Mouse (Mus musculus): ENCODE measurements around the gene Btg2. TPM values are rescaled to one million over a fixed set of nuclear protein-coding genes. Genes with fewer than 3 reads are reported as not detected.

Gene Btg2
- polyA plus RNA-seq, 1 experiment, result 13.8 TPM

DNA sequence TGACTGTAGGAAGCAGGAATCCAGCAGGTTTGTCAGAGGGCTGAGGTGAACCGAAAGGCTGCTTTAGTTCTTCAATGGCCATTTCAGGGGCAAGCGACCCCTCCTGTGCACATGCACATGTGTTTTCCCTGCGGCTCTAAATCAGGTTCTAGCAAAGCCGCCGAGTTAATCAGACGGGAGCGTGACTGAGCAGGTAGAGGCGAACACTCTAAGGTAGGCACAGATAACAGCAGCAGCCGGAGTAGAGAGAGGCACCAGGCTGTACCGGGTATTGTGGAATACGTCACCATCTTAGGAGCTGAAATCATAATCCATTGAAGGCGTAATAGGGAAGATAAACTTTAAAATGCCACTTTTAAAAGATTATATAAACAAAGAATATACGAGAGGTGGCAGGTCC lies 35.8 kb upstream of the Btg2 start:
- Histone ChIP-seq H3K4me2 (ENCODE audit: low read depth) (no peak overlapping the region), H3K79me2 (ENCODE audit: control insufficient read depth, insufficient read depth) (no peaks in the 10 kb centered on the region), H3K4me3 (no peak overlapping the region), H3K27me3 (ENCODE audit: control insufficient read depth, insufficient read depth, insufficient read length) (peaks cover 29% of the 10 kb centered on the region), H3K36me3 (ENCODE audit: control insufficient read depth, insufficient read depth) (no peaks in the 10 kb centered on the region), H3ac (ENCODE audit: control insufficient read depth, insufficient read length) (no peak overlapping the region)
- no peak for TF ChIP-seq SRF (IDR thresholded peaks at IDR 0.05; ENCODE audit: control insufficient read depth, insufficient read length, low read depth)

DNA sequence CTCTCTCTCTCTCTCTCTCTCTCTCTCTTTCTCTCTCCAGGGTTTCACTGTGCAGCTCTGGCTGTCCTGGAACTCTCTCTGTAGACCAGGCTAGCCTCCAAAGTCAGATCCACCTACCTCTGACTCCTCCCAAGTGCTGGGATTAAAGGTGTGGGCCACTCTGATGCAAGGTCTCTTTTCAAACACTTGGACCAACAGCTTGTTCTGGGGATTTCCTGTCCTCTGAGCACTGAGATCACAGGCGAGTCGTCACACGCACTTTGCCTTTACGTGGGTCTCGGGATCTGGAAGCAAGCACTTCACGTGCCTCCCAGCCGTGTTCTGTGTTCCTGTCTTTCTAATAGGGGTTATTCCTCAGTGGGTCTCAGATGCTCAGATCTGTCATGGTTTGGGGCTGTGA lies 35.1 kb upstream of the Btg2 start:
- Histone ChIP-seq H3K4me3 (no peak overlapping the region), H3K4me2 (ENCODE audit: low read depth) (no peak overlapping the region), H3K36me3 (ENCODE audit: control insufficient read depth, insufficient read depth) (no peaks in the 10 kb centered on the region), H3K79me2 (ENCODE audit: control insufficient read depth, insufficient read depth) (no peaks in the 10 kb centered on the region), H3ac (ENCODE audit: control insufficient read depth, insufficient read length) (no peak overlapping the region), H3K27me3 (ENCODE audit: control insufficient read depth, insufficient read depth, insufficient read length) (peaks cover 23% of the 10 kb centered on the region)
- no peak for TF ChIP-seq POLR2A (IDR thresholded peaks at IDR 0.05; ENCODE audit: insufficient read length, low read depth)
- TF ChIP-seq CEBPB (IDR thresholded peaks at IDR 0.05; ENCODE audit: insufficient read depth, poor library complexity, severe bottlenecking), result no peak
- no peak for TF ChIP-seq MAX (IDR thresholded peaks at IDR 0.05; ENCODE audit: low read depth)
- TF ChIP-seq MYOG (IDR thresholded peaks at IDR 0.05; ENCODE audit: control insufficient read depth in 1 of 3, insufficient read depth in 1 of 3, insufficient read length in 2 of 3, low read depth in 2 of 3), result no peak
- no peak for TF ChIP-seq SRF (IDR thresholded peaks at IDR 0.05; ENCODE audit: control insufficient read depth, insufficient read length, low read depth)
- TF ChIP-seq E2F4 (IDR thresholded peaks at IDR 0.05; ENCODE audit: insufficient read depth), result no peak

DNA sequence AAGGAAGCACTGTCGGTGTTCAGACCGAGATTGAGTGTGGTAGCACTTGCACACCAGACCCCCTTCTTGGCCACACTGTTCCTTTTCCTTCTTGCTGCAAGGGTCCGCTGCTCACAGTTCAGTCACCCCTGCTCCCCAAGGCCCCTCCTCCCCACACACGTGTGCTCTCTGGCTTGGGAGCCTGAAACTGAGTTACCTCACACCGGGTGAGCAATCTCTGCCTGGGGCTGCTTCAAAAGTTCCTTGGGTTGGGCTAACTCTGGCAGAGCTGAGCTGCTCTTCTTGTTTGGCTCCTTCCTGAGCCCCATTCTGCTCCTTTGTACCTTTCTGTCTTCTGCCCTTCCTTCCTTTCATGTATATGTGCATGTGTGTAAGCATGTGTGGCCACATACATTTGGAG lies 34.6 kb upstream of the Btg2 start:
- no peak overlapping the region for H3K4me2 ChIP-seq (ENCODE audit: low read depth)
- H3K27me3 ChIP-seq (ENCODE audit: control insufficient read depth, insufficient read depth, insufficient read length), result peaks cover 23% of the 10 kb centered on the region
- no peak overlapping the region for H3K4me3 ChIP-seq
- H3ac ChIP-seq (ENCODE audit: control insufficient read depth, insufficient read length), result no peak overlapping the region
- no peak for TF ChIP-seq MYOG (IDR thresholded peaks at IDR 0.05; ENCODE audit: control insufficient read depth in 1 of 3, insufficient read depth in 1 of 3, insufficient read length in 2 of 3, low read depth in 2 of 3)
- no peak for TF ChIP-seq POLR2AphosphoS2 (IDR thresholded peaks at IDR 0.05; ENCODE audit: insufficient read length, low read depth)
- no peak for TF ChIP-seq CEBPB (IDR thresholded peaks at IDR 0.05; ENCODE audit: insufficient read depth, poor library complexity, severe bottlenecking)
- TF ChIP-seq E2F4 (IDR thresholded peaks at IDR 0.05; ENCODE audit: insufficient read depth), result no peak
- TF ChIP-seq MAX (IDR thresholded peaks at IDR 0.05; ENCODE audit: low read depth), result no peak
- no peak for TF ChIP-seq TCF12 (IDR thresholded peaks at IDR 0.05; ENCODE audit: insufficient read depth, poor library complexity, severe bottlenecking)
- H3K79me2 ChIP-seq (ENCODE audit: control insufficient read depth, insufficient read depth), result no peaks in the 10 kb centered on the region
- no peaks in the 10 kb centered on the region for H3K36me3 ChIP-seq (ENCODE audit: control insufficient read depth, insufficient read depth)

DNA sequence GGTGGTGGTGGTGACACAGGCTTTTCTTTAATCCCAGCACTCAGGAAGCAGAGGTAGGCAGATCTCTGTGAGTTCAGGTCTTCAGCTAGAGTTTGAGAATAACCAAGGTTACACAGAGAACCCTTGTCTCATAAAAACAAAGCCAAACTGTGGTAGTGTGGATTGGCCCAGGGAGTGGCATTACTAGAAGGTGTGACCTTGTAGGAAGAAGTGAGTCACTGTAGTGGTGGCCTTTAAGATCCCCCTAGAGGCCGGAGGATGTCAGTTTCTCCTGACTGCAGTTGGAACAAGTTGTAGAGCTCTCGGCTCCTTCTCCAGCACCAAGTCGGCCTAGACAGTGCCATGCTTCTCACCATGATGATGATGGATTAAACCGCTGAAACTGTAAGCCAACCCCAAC lies 32.1 kb upstream of the Btg2 start, which contains the start of gene Chit1:
Gene Chit1 (plus strand): TSS at position 264 of the 400 bp plus-strand sequence.
- no peak within 1 kb of the TSS for H3K4me3 ChIP-seq
- H3K27me3 ChIP-seq (ENCODE audit: control insufficient read depth, insufficient read depth, insufficient read length), result peaks cover 27% of the 10 kb centered on the region
- no peak within 1 kb of the TSS for H3K4me2 ChIP-seq (ENCODE audit: low read depth)
- no peak for TF ChIP-seq E2F4 (IDR thresholded peaks at IDR 0.05; ENCODE audit: insufficient read depth)
- TF ChIP-seq CEBPB (IDR thresholded peaks at IDR 0.05; ENCODE audit: insufficient read depth, poor library complexity, severe bottlenecking), result no peak
- H3ac ChIP-seq (ENCODE audit: control insufficient read depth, insufficient read length), result no peak within 1 kb of the TSS
- no peaks in the 10 kb centered on the region for H3K79me2 ChIP-seq (ENCODE audit: control insufficient read depth, insufficient read depth)
- no peaks in the 10 kb centered on the region for H3K36me3 ChIP-seq (ENCODE audit: control insufficient read depth, insufficient read depth)

DNA sequence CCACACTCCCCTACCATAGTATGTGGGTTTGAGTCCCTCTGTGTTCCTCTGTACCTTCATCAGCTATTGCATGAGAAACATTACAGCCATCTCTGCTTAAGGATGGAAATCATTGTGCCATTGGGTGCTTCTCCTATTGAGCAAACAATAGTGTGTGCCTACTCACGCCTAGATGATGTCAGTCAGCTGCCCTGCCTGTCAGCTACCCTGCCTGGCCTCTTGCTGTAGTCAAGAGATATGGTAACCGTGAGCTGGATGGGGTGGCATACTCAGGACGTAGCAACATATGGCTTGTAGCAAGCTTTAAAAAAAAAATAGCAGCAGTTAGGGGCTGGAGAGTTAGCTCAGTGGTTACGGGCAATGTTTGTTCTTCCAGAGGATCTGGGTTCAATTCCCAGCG lies 31.5 kb upstream of the Btg2 start:
- no peaks in the 10 kb centered on the region for H3K36me3 ChIP-seq (ENCODE audit: control insufficient read depth, insufficient read depth)
- H3ac ChIP-seq (ENCODE audit: control insufficient read depth, insufficient read length), result no peak overlapping the region
- H3K4me3 ChIP-seq, result no peak overlapping the region
- no peaks in the 10 kb centered on the region for H3K79me2 ChIP-seq (ENCODE audit: control insufficient read depth, insufficient read depth)
- no peak for TF ChIP-seq E2F4 (IDR thresholded peaks at IDR 0.05; ENCODE audit: insufficient read depth)
- no peak for TF ChIP-seq USF1 (IDR thresholded peaks at IDR 0.05; ENCODE audit: low read depth)
- TF ChIP-seq TCF12 (IDR thresholded peaks at IDR 0.05; ENCODE audit: insufficient read depth, poor library complexity, severe bottlenecking), result no peak
- no peak for TF ChIP-seq MYOD1 (IDR thresholded peaks at IDR 0.05; ENCODE audit: control insufficient read depth in 1 of 3, insufficient read length in 2 of 3, low read depth in 2 of 3)
- no peak for TF ChIP-seq POLR2A (IDR thresholded peaks at IDR 0.05; ENCODE audit: insufficient read length, low read depth)
- TF ChIP-seq MYOG (IDR thresholded peaks at IDR 0.05; ENCODE audit: control insufficient read depth in 1 of 3, insufficient read depth in 1 of 3, insufficient read length in 2 of 3, low read depth in 2 of 3), result no peak
- no peak for TF ChIP-seq MAX (IDR thresholded peaks at IDR 0.05; ENCODE audit: low read depth)
- TF ChIP-seq SRF (IDR thresholded peaks at IDR 0.05; ENCODE audit: control insufficient read depth, insufficient read length, low read depth), result no peak
- no peak for TF ChIP-seq REST (IDR thresholded peaks at IDR 0.05; ENCODE audit: insufficient read depth, insufficient read length)
- TF ChIP-seq CEBPB (IDR thresholded peaks at IDR 0.05; ENCODE audit: insufficient read depth, poor library complexity, severe bottlenecking), result no peak
- TF ChIP-seq TCF3 (IDR thresholded peaks at IDR 0.05; ENCODE audit: insufficient read length, low read depth), result no peak
- no peak for TF ChIP-seq POLR2AphosphoS2 (IDR thresholded peaks at IDR 0.05; ENCODE audit: insufficient read length, low read depth)
- peaks cover 22% of the 10 kb centered on the region for H3K27me3 ChIP-seq (ENCODE audit: control insufficient read depth, insufficient read depth, insufficient read length)
- H3K4me2 ChIP-seq (ENCODE audit: low read depth), result no peak overlapping the region

DNA sequence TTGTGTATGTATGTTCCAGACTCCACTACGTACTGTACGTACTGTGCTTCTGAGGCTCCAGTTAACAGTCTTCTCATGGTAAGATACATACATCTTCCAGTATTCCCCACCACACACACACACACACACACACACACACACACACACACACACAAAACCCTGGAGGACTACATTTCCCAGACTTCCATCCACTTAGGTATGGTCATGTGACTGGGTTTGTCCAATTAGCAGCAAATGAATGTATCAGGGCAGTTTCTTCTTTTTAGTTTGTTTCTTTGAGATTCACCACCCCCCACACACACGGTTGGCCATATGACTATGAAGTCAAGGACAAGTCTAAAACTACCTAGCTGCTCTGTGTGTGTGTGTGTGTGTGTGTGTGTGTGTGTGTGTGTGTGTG lies 31.1 kb upstream of the Btg2 start:
- H3ac ChIP-seq (ENCODE audit: control insufficient read depth, insufficient read length), result no peak overlapping the region
- no peak overlapping the region for H3K4me2 ChIP-seq (ENCODE audit: low read depth)
- no peaks in the 10 kb centered on the region for H3K79me2 ChIP-seq (ENCODE audit: control insufficient read depth, insufficient read depth)
- H3K4me3 ChIP-seq, result no peak overlapping the region
- TF ChIP-seq REST (IDR thresholded peaks at IDR 0.05; ENCODE audit: insufficient read depth, insufficient read length) (no peak), USF1 (IDR thresholded peaks at IDR 0.05; ENCODE audit: low read depth) (peak; percentile 89)
- peaks cover 18% of the 10 kb centered on the region for H3K27me3 ChIP-seq (ENCODE audit: control insufficient read depth, insufficient read depth, insufficient read length)
- H3K36me3 ChIP-seq (ENCODE audit: control insufficient read depth, insufficient read depth), result no peaks in the 10 kb centered on the region

Data from myocyte (in vitro differentiated cells).